Mouse (Mus musculus) midbrain, embryonic 12.5 days (tissue): ENCODE data around the gene Zfp580. TPM values are rescaled to one million over a fixed set of nuclear protein-coding genes. Genes with fewer than 3 reads are reported as not detected.
A peak's percentile ranks its signal among the peaks of the same experiment; 100 is the strongest.

Experiments
- ATAC-seq: fragments of 200-750 bp; cut with Nextera tagmentation; 2 replicates; pipeline ENCODE4 v1.8.0; 2017; ENCODE audit warnings: low read depth, moderate TSS enrichment, moderate library complexity; ENCODE audit not compliant: low FRiP score
- H3K27ac ChIP-seq: fragments of 300-500 bp; sonication (generic); replicated peaks from 2 replicates; pipeline ENCODE4 v1.5.1; 2016; ENCODE audit warnings: mild to moderate bottlenecking
- H3K27me3 ChIP-seq: fragments of 300-500 bp; sonication (generic); 2 replicates; pipeline ENCODE4 v1.6.1; 2016; ENCODE audit warnings: mild to moderate bottlenecking
- H3K36me3 ChIP-seq: fragments of 300-500 bp; sonication (generic); 2 replicates; pipeline ENCODE4 v1.6.1; 2016
- H3K4me1 ChIP-seq: fragments of 300-500 bp; sonication (generic); 2 replicates; pipeline ENCODE4 v1.6.1; 2016
- H3K4me2 ChIP-seq: fragments of 300-500 bp; sonication (generic); replicated peaks from 2 replicates; pipeline ENCODE4 v1.6.1; 2016; ENCODE audit warnings: mild to moderate bottlenecking, moderate library complexity
- H3K4me3 ChIP-seq: fragments of 300-500 bp; sonication (generic); 2 replicates; pipeline ENCODE4 v1.5.1; 2016; ENCODE audit warnings: mild to moderate bottlenecking
- H3K9ac ChIP-seq: fragments of 300-500 bp; sonication (generic); replicated peaks from 2 replicates; pipeline ENCODE4 v1.6.1; 2016; ENCODE audit warnings: mild to moderate bottlenecking, moderate library complexity
- H3K9me3 ChIP-seq: fragments of 300-500 bp; sonication (generic); 2 replicates; pipeline ENCODE4 v1.6.1; 2016; ENCODE audit warnings: mild to moderate bottlenecking
- WGBS: fragments of 180-500 bp; shearing (Covaris S2); methylation state at CpG from one replicate; pipeline ENCODE4 v1.1.7; 2016; 5-methylcytosine and 5-hydroxymethylcytosine counted together
- polyA plus RNA-seq: library from polyadenylated mRNA; unstranded; fragments of >200 nt; fragmentation: Nextera tagmentation; extraction: Ambion mirVana; gene quantifications from 2 replicates; pipeline ENCODE4 v1.2.1, GENCODE M21; 2016

Zfp580 gene
- polyA plus RNA-seq, 1 experiment from 2014 or later, result 54.6 TPM

DNA sequence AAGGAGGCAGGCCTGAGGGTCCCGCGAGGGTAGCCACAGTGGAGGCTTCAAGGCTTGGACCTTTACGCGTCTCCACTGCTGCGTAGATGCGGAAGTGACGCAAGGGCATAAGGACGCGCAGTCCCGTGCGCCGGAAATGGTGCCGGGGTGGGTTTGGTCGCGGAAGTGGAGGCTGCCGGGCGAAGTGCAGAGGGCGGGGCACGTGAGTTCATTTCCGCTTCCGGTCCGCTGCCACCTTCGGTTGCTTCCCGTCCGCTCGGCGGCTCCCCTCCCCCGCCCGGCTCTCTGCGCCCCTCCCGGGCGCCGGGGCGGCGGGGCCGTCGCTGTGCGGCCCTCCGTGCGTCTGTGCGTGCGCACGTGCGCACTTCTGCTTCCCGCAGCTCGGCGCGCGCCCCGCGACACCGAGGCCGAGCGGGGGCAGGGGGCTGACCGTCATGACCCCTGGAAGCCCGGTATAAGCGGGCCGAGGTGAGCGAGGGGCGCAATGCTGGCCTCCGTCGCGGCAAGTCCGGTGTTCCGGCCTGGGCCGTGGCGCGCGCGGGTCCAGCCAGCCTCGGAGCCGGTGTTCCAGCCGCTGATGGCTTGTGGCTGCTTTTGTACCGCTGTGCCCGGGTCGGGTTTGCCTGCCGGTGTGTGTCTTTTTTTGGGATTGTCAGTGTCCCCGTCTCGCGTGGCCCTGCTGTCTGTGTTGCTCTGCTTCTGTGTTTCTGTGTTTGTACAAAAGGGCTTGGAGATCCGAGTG is 28.8 kb downstream of the Zfp580 start, which contains the start of gene Epn1:
Gene Epn1 (plus strand): TSS at position 226 of the 742 bp plus-strand sequence.
- peak within 1 kb of the TSS; percentile 89 for H3K27ac ChIP-seq
- peak; percentile 97 for ATAC-seq
- peak within 1 kb of the TSS; percentile 97 for H3K9ac ChIP-seq
- H3K9me3 ChIP-seq, result no peaks in the 10 kb centered on the region
- no peaks in the 10 kb centered on the region for H3K27me3 ChIP-seq
- H3K4me3 ChIP-seq, result peak within 1 kb of the TSS; percentile 99
- peak within 1 kb of the TSS; percentile 83 for H3K4me2 ChIP-seq
- H3K36me3 ChIP-seq, result peaks cover 53% of the 10 kb centered on the region
- under 1% methylated on average over 81 of the region's 81 CpGs for WGBS
- peaks cover 10% of the 10 kb centered on the region for H3K4me1 ChIP-seq

DNA sequence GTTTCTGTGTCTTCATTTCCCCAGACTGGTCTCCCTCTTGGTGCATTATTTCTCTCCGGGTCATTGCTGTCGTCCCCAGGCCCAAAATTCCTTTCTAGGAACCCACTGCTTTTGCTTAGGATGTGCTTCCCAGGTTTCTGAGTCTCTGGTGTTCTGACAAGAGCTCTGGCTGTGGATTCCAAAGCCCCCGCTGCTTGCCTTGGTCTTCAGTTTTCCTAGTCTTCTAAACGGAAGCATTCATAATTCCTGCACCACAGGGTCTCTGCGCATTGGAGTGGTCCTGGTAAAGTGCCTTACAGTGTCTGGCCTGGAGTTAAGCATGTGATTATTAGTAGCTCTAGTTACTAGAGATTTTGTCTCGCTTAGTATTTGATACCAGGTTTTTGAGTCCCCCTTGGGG is 29.5 kb downstream of the Zfp580 start:
- Histone ChIP-seq H3K9ac (peak overlapping the region; percentile 97), H3K4me2 (peak overlapping the region; percentile 83), H3K27ac (peak overlapping the region; percentile 89), H3K27me3 (no peaks in the 10 kb centered on the region), H3K4me1 (peaks cover 10% of the 10 kb centered on the region), H3K4me3 (peak overlapping the region; percentile 99), H3K9me3 (no peaks in the 10 kb centered on the region), H3K36me3 (peaks cover 52% of the 10 kb centered on the region)
- 20% methylated on average over 6 of the region's 6 CpGs for WGBS
- ATAC-seq, result no peak

DNA sequence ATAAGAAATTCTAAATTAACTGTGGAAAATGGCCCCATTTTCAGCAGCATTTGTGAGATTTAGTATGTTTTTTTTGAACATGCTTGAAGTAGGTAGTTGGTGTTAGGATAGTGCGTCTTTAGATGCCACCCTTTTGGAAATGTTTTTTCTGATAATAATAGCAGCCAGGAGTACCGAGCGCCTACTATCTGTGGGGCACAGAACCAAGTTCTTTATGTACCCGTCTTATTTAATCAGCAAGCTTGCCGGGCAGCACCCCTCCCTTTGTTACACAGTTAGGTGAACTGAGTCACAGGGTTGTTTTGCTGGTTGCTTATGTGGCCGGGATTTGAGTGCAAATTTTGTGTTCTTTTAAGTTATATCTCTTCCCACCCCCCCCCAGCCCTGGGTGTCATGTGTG is 29.9 kb downstream of the Zfp580 start:
- Histone ChIP-seq H3K27me3 (no peaks in the 10 kb centered on the region), H3K9ac (peak overlapping the region; percentile 97)
- ATAC-seq, result no peak

DNA sequence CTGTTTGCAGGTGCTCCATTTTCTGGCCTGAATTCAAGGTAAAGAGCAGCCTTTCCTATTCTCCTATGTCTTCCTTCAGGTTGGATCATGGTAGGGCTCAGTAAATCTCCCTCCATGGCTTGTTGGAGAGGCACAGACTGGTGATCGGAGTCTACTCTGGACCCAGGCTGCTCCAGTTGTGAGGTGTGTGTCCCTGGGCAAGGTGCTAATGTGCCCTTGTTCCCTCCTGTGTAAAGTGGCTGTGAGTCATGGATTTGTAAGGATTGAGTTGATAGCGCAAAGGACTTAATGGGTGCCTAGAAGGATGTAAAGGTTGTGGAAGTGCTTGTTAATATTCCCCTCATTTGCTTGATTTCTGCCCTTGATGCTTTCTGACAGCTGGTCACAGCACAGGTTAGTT is 30.6 kb downstream of the Zfp580 start:
- 94% methylated on average over 2 of the region's 2 CpGs for WGBS

More for the DNA sequence above, 29.9 kb downstream of the Zfp580 start:
- peak overlapping the region; percentile 99 for H3K4me3 ChIP-seq
- 68% methylated on average over 6 of the region's 6 CpGs for WGBS
- peak overlapping the region; percentile 83 for H3K4me2 ChIP-seq
- H3K27ac ChIP-seq, result no peak overlapping the region
- H3K4me1 ChIP-seq, result peaks cover 10% of the 10 kb centered on the region
- no peaks in the 10 kb centered on the region for H3K9me3 ChIP-seq
- H3K36me3 ChIP-seq, result peaks cover 52% of the 10 kb centered on the region

DNA sequence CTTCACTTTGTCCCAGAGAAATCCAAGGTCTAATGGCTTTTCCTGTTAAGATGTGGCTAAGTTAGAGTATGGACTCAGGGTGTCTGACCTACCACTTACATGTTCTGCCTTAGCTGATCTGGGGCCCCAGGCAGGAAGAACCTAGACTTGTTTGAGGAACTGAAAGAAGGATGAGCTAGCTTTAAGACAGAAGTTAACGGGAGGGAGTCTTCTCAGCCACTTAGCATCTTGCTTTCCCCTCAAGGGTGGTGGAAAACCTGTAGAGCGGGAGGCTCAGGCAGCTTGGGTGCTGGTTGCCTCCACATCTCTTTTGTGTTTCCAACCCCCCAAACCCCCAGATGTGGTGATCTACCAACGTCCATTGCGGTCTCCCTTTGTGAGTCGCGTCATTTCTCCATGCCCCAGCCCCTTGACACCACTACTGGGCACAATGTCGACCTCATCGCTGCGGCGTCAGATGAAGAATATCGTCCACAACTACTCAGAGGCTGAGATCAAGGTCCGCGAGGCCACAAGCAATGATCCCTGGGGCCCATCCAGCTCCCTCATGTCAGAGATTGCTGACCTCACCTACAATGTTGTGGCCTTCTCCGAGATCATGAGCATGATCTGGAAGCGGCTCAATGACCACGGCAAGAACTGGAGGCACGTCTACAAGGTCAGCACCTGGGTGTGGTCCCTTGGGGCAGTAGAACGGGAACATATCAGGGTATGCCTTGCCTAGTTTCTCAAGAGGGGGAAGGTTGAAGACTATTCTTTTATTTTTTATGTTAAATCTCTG is 32.2 kb downstream of the Zfp580 start:
- Histone ChIP-seq H3K9me3 (no peaks in the 10 kb centered on the region), H3K27me3 (no peaks in the 10 kb centered on the region), H3K4me2 (no peak overlapping the region), H3K4me3 (no peak overlapping the region), H3K4me1 (peaks cover 10% of the 10 kb centered on the region), H3K27ac (no peak overlapping the region), H3K9ac (no peak overlapping the region), H3K36me3 (peaks cover 39% of the 10 kb centered on the region)
- 94% methylated on average over 18 of the region's 18 CpGs for WGBS
- no peak for ATAC-seq

More for the DNA sequence above, 30.6 kb downstream of the Zfp580 start:
- H3K9me3 ChIP-seq, result no peaks in the 10 kb centered on the region
- peaks cover 10% of the 10 kb centered on the region for H3K4me1 ChIP-seq
- H3K36me3 ChIP-seq, result peaks cover 47% of the 10 kb centered on the region
- ATAC-seq, result no peak
- no peak overlapping the region for H3K4me2 ChIP-seq
- no peaks in the 10 kb centered on the region for H3K27me3 ChIP-seq
- H3K9ac ChIP-seq, result no peak overlapping the region
- no peak overlapping the region for H3K4me3 ChIP-seq
- no peak overlapping the region for H3K27ac ChIP-seq

DNA sequence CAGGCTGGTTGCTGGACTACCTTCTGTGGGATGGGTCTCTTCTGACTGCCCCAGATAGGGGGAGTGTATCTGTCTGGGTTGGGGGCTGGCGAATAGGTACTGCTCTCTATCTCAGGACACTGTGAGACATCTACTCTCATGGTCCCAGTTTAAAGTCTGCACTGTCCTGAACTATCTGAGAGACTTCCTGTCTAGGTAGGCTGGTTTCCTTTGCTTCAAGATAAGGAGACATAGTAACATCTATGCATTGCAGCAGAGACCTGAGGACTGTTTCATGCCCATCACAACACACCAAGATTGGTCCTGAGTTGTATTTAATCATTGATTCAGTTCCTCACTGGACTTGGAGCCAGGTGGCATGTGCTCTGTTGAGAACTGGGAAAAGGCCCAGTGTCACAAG is 34.2 kb downstream of the Zfp580 start:
- Histone ChIP-seq H3K27me3 (no peaks in the 10 kb centered on the region), H3K9me3 (no peaks in the 10 kb centered on the region), H3K4me3 (no peak overlapping the region), H3K9ac (no peak overlapping the region), H3K4me1 (peaks cover 10% of the 10 kb centered on the region), H3K4me2 (no peak overlapping the region), H3K27ac (no peak overlapping the region), H3K36me3 (peaks cover 47% of the 10 kb centered on the region)
- WGBS, result 94% methylated on average over 1 of the region's 1 CpGs
- no peak for ATAC-seq

DNA sequence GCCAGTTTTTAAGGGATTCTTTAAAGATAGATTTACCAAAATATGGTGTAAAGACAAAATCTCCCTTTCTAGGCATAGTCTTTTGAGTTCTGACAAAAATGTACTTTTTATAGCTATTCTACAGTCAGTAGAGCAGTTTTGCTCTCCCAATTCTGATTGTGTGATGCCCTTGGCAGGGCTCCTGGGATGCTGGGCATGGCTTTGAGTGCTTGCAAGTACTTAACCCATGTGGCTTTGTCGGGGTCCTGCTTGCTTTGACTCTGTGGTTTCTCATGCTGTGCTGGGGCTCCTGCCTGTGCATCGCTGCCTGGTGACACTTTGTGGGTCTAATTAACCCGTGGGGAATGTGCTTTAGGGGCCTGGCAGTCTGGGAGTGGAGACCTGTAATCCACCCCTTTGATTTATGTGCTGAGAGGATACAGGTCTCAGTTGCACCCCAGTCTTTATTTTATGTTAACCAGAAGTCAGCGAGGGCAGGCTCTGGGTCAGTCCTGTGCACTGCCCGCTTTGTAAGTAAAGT is 35.6 kb downstream of the Zfp580 start:
- no peak overlapping the region for H3K4me3 ChIP-seq
- H3K4me2 ChIP-seq, result no peak overlapping the region
- WGBS, result 82% methylated on average over 5 of the region's 5 CpGs
- H3K36me3 ChIP-seq, result peaks cover 60% of the 10 kb centered on the region
- no peaks in the 10 kb centered on the region for H3K27me3 ChIP-seq
- H3K9ac ChIP-seq, result no peak overlapping the region
- H3K4me1 ChIP-seq, result no peaks in the 10 kb centered on the region
- no peaks in the 10 kb centered on the region for H3K9me3 ChIP-seq
- H3K27ac ChIP-seq, result no peak overlapping the region
- no peak for ATAC-seq

DNA sequence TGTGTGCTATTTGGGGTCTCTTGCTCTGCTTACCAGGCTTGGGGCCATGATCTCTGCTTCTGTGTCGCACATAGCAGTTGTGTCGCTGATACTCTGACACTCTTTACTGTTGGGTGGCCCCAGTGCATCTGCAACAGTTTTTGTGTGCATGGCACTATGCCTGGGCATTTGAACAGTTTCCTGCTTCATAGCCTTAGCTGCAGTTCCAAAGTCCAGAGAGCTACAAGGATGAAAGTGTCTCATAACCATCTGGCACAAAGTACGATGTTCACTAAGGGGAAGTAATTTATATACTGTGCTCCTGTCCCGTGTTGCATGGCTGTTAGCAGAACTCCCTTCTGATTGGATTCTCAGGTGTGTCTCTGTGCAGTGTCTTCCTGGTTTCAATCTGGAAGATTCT is 36.5 kb downstream of the Zfp580 start:
- peaks cover 69% of the 10 kb centered on the region for H3K36me3 ChIP-seq
- no peak overlapping the region for H3K4me3 ChIP-seq
- no peak overlapping the region for H3K27ac ChIP-seq

DNA sequence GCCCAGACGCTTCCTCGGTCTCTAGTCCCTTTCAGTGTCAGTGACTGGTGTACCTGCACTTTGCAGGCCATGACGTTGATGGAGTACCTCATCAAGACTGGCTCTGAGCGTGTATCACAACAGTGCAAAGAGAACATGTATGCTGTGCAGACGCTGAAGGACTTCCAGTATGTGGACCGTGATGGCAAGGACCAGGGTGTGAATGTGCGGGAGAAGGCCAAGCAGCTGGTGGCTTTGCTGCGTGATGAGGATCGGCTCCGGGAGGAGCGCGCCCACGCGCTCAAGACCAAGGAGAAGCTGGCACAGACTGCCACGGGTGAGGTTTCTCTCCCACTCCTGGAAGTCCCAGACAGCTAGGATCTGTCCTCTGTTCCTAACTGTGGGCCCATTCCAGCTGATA is 38.5 kb downstream of the Zfp580 start:
- H3K27me3 ChIP-seq, result no peaks in the 10 kb centered on the region
- no peaks in the 10 kb centered on the region for H3K4me1 ChIP-seq
- no peak overlapping the region for H3K4me2 ChIP-seq
- WGBS, result 96% methylated on average over 15 of the region's 15 CpGs
- H3K9ac ChIP-seq, result no peak overlapping the region
- no peak overlapping the region for H3K4me3 ChIP-seq
- peaks cover 76% of the 10 kb centered on the region for H3K36me3 ChIP-seq
- H3K9me3 ChIP-seq, result no peaks in the 10 kb centered on the region
- H3K27ac ChIP-seq, result no peak overlapping the region
- no peak for ATAC-seq

More for the DNA sequence above, 36.5 kb downstream of the Zfp580 start:
- Histone ChIP-seq H3K9me3 (no peaks in the 10 kb centered on the region), H3K27me3 (no peaks in the 10 kb centered on the region), H3K4me2 (no peak overlapping the region), H3K9ac (no peak overlapping the region), H3K4me1 (no peaks in the 10 kb centered on the region)
- ATAC-seq, result no peak
- WGBS, result 95% methylated on average over 4 of the region's 4 CpGs

DNA sequence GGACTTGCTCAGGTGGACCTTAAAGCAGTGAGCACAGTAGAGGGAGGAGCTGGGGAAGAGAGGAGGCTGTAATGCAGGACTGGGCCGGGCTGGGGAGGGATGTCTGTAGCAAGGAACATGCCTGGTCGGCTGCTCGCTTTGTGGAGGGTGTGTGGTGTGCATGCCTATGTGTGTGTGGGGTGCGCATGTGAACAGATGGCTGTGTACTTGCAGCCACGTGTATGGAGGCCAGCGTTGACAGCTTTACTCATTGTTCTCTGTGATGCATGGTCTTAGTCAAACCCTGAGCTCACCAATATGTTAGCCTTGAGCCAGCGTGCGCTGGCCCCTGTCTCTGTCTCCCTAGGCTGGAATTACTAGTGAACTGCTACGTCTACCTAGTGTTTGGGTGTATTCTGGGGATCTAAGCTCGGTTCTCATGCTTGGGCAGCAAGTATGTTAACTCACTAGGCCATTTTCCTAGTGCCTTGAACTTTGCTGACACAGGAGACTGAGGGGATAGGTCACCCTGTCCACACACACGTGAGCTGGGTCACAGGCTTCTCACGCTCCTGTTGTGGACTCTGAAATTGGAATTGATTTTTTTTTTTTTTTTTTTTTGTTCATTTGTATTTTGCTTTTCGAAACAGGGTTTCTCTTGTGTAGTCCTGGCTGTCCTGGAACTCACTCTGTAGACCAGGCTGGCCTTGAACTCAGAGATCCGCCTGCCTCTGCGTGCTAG is 39.8 kb downstream of the Zfp580 start:
- Histone ChIP-seq H3K4me2 (no peak overlapping the region), H3K36me3 (peaks cover 78% of the 10 kb centered on the region), H3K27ac (no peak overlapping the region), H3K9me3 (no peaks in the 10 kb centered on the region), H3K4me1 (no peaks in the 10 kb centered on the region), H3K9ac (no peak overlapping the region), H3K27me3 (no peaks in the 10 kb centered on the region), H3K4me3 (no peak overlapping the region)
- ATAC-seq, result no peak
- WGBS, result 93% methylated on average over 15 of the region's 15 CpGs

DNA sequence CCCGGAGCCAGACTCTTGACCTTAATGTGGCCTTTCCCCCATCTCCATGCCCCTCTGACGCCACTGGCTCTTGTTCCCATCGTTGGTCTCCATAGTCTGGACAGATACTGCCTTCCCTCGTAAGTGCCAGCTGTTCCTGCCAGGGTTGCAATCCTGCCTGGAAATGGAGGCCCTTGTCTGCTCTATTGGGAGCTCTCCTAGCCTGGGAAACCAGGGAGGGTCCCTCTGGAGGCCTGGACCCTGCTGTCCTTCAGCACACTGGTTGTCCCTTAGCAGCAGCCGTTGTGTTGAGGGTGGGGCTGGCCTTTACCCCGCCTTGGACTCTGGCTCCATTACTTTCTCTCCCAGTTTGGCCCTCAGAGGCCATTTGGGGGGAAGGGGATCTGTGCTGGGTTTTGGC is 41.0 kb downstream of the Zfp580 start:
- no peaks in the 10 kb centered on the region for H3K4me1 ChIP-seq
- H3K9ac ChIP-seq, result no peak overlapping the region
- H3K27me3 ChIP-seq, result no peaks in the 10 kb centered on the region
- H3K9me3 ChIP-seq, result no peaks in the 10 kb centered on the region
- no peak overlapping the region for H3K4me3 ChIP-seq
- peaks cover 85% of the 10 kb centered on the region for H3K36me3 ChIP-seq
- no peak overlapping the region for H3K4me2 ChIP-seq
- no peak for ATAC-seq
- no peak overlapping the region for H3K27ac ChIP-seq
- WGBS, result 86% methylated on average over 6 of the region's 6 CpGs
